Comparison of ENCODE assay signal across 20 mouse cellular contexts in the genomic region with DNA sequence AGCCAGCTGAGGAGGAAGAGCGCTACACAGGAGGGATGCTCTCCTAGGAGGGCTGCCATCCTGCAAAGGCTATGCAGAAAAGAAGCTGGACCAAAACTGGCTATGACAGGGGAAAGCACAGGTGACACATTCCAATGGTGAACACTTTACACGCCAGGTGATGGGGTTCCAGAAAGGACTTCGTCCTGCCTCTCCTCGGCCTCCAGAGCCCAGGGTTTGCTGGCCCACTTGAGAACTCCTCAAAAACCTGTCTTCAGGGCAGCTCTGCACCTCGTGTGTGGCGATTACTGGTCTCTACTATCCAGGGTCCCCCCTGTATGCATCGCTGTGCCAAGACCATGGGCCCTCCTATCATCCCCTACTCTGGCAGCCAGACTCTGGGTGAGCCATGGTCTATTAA. TPM values are rescaled to one million over a fixed set of nuclear protein-coding genes. Genes with fewer than 3 reads are reported as not detected.
"Had no signal": no experiment of that assay in that cellular context is flagged by ENCODE, and none has a peak within 500 bp of the region (broad histone marks: within the 10 kb centered on the region; RNA-seq: fewer than 3 reads in every experiment).

No protein-coding gene starts in this region.

- H3K27ac ChIP-seq: heart, embryonic 13.5 days; heart, embryonic 15.5 days; hindbrain, embryonic 10.5 days; hindbrain, embryonic 12.5 days; hindbrain, embryonic 13.5 days; hindbrain, embryonic 14.5 days; hindbrain, embryonic 15.5 days; hindbrain, postnatal 0 days; intestine, embryonic 15.5 days; kidney, embryonic 15.5 days; kidney, postnatal 0 days; layer of hippocampus, adult 2 months; left cerebral cortex, adult 2 months had no signal

- H3K4me3 ChIP-seq: heart, embryonic 12.5 days; heart, embryonic 13.5 days; heart, embryonic 15.5 days; hindbrain, embryonic 10.5 days; hindbrain, embryonic 12.5 days; hindbrain, embryonic 13.5 days; hindbrain, embryonic 15.5 days; intestine, embryonic 15.5 days; kidney, embryonic 15.5 days; layer of hippocampus, adult 2 months; left cerebral cortex, adult 2 months had no signal

- DNase-seq: layer of hippocampus, adult 9-11 months; layer of hippocampus, postnatal 36 days had no signal

RNA-seq across cellular contexts. Expression of a gene that starts 20.6 kb away (rescaled TPM):
- total RNA-seq: heart, postnatal 25 days; heart, postnatal 4 days; hematopoietic stem cell, adult 5-6 weeks; layer of hippocampus, postnatal 25 days; layer of hippocampus, postnatal 36 days had no signal

RNA-seq across cellular contexts. Expression of a gene that starts 41.1 kb away (rescaled TPM):
- total RNA-seq: hematopoietic stem cell, adult 5-6 weeks had no signal
